Mouse (Mus musculus): Measurements from ENCODE around the gene Llgl2.

GRCm38 (mm10) chr11:115779038-115779571 lies 44.7 kb upstream of the Llgl2 start:
- no peak for TF ChIP-seq CTCF (IDR thresholded peaks at IDR 0.05; ENCODE audit: extremely low read depth, insufficient read length, insufficient replicate concordance, low read depth, low read length)
- TF ChIP-seq POLR2A (IDR thresholded peaks at IDR 0.05; ENCODE audit: low read depth, low read length), result peak; percentile 39; the same call in 1 of the 2 replicates
